Mouse (Mus musculus): ENCODE measurements at regions not wholly inside any gene's neighbourhood (a gene's known extent, or its start where the extent isn't known, plus 50 kb on each side); places are given as distances from the start of the nearest gene placed in this dataset.

GRCm38 (mm10) chr13:73405720-73406629 is 61.0 kb upstream of the Lpcat1 start:
- DNase-seq, result peak; percentile 84

GRCm38 (mm10) chr13:73400921-73401320 is 66.1 kb upstream of the Lpcat1 start:
- no peak for DNase-seq

- no peak for DNase-seq
These were observed 68.7 kb upstream of the Ndufs6 start for GRCm38 (mm10) chr13:73397033-73397432.

GRCm38 (mm10) chr13:73395856-73396255 is 67.5 kb upstream of the Ndufs6 start:
- DNase-seq, result no peak

- no peak for DNase-seq
These were observed 60.7 kb upstream of the Ndufs6 start for GRCm38 (mm10) chr13:73389051-73389450.

- peak; percentile 40 for DNase-seq
These were observed 55.2 kb upstream of the Ndufs6 start for GRCm38 (mm10) chr13:73383585-73383984.
